Mouse (Mus musculus): ENCODE results near the gene Boc.

DNA sequence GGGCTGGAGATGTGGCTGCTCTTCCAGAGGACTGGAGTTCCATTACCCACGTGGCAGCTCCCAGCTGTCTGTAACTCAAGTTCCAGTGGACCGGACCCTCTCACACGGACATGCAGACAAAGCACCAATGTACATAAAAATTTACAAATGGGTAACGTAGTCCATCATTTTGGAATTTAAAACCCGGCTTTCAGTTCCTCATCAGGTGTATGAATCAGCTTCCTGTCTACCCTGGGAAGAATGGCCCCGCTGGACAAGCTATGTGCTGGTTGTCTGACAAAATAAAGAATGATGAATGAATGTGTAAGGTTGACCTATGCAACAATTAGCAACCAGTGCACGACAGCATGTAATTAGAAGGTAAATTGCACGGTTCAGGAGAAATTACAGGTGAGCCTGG is 5.7 kb upstream of the Boc start:
- TF ChIP-seq CTCF (conservative IDR thresholded peaks at IDR 0.05; ENCODE audit: insufficient read depth, insufficient read length, low read depth, low read length): no peak
- no peak for TF ChIP-seq POLR2A (IDR thresholded peaks at IDR 0.05; ENCODE audit: low read depth, low read length)
